Mouse (Mus musculus) c-Kit-positive CD71-positive TER-119-positive erythroid progenitor cells, embryonic 14.5 days (primary cell): ENCODE data around the gene Mier1.
A peak's percentile ranks its signal among the peaks of the same experiment; 100 is the strongest.

Source experiments
- DNase-seq: peaks from one replicate; pipeline ENCODE4 v3.0.0-alpha.2; 2013; ENCODE audit warnings: low spot score

Mier1 gene

GRCm38 (mm10) chr4:103114184-103115111, at the start of gene Mier1, which contains the start of gene Wdr78:
Gene Mier1 (plus strand): TSS chr4:103114390.
Gene Wdr78 (minus strand): TSS chr4:103114555.
- DNase-seq, result peak; percentile 94

DNA sequence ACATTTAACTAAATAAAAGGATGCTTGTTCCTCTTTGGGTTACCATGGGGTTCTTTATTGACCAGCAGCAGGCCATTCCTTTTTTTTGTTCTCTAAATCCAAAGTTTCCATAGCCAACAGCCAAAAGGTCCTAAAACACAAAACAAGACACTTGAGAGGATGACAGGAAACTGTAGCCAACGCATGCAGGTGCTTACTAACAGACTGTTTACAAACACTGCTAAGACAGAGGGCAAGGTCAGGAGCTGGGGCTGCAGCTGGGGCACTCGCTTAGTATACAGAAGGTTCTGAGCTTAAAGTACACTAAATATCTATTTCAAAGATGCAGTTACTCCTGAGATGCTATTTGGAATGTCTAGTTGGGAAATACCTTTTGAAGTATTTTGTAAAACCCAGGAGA, 49.8 kb upstream of the Mier1 start:
- DNase-seq, result no peak

GRCm38 (mm10) chr4:103064976-103065375, 49.2 kb upstream of the Mier1 start:
- no peak for DNase-seq

DNA sequence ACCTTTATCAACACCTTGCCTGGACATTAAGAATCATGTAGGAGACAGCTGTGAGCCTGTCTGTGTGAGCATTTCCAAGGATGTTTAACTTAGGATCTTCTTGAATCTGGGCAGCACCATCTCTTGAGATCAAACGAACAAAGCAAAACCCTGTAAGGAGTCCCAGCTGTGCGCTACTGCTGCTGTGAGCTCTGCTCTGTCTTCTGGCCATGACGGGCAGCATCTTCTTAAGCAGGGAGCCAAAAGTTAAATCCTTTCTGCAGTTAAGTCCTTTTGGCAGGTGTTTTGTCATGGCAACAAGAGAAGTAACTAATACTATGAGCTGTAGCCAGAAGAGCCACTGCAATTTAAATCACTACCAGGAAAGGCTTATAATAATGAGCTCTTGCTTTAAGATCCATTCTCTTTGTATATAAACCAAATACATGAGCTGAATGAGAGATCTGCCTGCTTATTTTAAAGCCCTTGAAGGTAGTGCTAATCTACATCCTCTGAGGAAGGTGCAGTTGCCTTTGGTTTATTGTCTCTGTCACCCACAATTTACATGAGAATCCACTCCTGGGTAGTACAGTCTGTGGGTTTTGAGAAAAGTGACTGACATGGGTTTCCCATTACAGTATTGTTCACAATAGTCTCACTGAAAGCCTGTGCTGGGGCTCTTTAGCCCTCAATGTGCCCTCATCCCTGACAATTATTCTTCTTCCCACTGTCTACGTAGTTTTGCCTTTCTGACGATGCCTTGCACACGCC, 46.1 kb upstream of the Mier1 start:
- DNase-seq, result no peak

DNA sequence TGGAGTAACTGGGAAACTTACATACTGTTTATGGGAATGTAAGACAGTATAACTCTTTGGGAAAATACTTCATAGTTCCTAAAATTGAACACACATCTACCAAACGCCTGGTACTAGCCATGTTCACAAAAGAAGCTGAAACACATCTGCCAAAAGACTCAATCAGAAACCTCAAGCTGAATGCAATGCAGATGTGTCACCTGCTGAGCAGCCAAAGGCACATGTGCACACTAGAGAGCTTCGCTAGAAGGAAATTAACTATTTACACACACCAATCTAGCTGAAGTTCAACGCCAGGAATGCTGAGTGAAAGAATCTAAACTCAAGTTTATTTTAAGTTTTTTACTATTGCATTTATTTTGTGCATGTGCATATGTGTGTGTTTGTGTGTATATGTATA, 43.6 kb upstream of the Mier1 start:
- no peak for DNase-seq

DNA sequence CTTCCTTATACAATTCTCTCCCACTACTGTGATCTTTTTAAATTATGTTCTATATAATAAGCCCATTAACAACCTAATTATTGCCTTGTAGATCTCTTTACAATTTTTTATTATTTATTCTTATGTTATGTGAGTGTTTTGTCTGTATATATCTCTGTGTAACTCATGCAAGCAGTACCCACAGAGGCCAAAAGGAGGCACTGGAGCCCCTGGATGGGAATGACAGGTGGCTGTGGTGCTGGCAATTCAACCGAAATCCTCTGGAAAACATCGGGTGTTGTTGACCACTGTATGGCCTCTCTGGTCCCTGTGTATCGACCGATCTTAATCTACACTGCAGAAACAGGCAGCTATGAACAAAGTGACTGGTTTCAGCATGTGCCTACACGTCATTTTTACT, 29.0 kb upstream of the Mier1 start:
- peak; percentile 4 for DNase-seq

- no peak for DNase-seq
These were observed 18.3 kb upstream of the Mier1 start for GRCm38 (mm10) chr4:103095921-103096320.

- no peak for DNase-seq
These were observed 15.7 kb upstream of the Mier1 start for GRCm38 (mm10) chr4:103098532-103098931.

GRCm38 (mm10) chr4:103112651-103113050, 1.5 kb upstream of the Mier1 start:
- DNase-seq, result no peak

GRCm38 (mm10) chr4:103113402-103113801, 788 bp upstream of the Mier1 start:
- DNase-seq, result peak; percentile 37

DNA sequence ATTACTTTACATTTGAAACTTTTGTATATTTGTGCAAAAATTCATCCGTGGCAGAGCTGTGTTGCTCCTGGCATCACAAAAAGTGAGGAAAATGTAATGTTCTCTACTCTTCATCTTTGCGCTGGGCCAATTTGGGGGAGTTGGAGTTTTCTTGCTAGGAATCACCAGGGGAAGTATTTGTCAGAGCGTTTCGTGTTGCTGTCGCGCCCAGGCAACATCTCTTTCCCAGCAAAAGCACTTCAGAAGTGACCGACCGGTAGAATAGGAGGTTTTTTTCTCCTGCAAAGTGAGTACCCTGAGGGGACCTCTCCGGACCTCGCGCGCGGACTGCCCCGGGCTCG, 4.7 kb downstream of the Mier1 start:
- DNase-seq, result no peak

- peak; percentile 78 for DNase-seq
These were observed 5.2 kb downstream of the Mier1 start for GRCm38 (mm10) chr4:103119229-103120027.

- DNase-seq, result peak; percentile 71
These were observed 5.8 kb downstream of the Mier1 start for GRCm38 (mm10) chr4:103120028-103120384.

GRCm38 (mm10) chr4:103120395-103120794, 6.2 kb downstream of the Mier1 start:
- DNase-seq, result no peak

DNA sequence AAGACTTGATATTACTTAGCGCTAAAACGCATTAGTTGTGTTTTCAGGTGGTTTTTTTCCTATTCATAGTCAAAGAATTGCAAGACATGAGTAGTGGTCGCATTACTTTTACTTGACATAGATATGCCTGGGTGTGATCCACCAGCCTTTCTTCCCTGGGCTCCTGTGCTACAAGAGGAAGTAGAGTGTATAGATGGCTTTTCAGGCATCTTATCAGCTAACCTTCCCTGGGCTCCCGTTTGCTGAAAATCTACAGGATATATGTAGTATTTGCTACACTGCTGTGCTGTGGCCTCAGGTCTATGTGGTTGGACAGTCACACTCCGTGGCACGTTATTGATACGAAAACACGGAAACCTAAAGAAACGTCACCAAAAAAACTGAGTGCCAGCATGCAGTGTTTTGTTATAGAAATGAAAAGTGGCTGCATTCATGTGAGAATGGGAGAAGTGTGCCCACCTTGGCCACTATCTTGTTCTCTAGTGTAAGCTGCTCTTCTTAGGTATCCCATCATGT, 6.7 kb downstream of the Mier1 start:
- DNase-seq, result peak; percentile 23

GRCm38 (mm10) chr4:103123086-103123485, 8.9 kb downstream of the Mier1 start:
- DNase-seq, result no peak

DNA sequence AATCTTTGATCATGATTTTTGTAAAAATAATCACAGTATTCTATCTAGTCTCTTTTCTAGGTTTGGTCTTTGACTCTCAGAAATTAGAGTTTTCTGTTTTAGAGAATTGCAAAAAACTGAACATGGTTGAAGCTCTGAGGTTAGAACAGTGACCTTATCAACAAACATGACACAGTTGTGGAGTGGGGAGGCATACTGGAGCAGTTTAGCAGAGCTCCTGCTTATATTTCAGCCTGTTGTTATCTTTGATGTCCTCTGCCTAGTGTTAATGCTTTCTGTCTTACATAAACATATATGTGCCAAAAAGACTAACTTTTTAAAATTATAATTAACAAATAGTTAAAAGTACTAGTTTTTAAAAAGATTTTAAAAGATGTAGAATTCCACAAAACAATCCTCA, 9.4 kb downstream of the Mier1 start:
- DNase-seq, result peak; percentile 21

DNA sequence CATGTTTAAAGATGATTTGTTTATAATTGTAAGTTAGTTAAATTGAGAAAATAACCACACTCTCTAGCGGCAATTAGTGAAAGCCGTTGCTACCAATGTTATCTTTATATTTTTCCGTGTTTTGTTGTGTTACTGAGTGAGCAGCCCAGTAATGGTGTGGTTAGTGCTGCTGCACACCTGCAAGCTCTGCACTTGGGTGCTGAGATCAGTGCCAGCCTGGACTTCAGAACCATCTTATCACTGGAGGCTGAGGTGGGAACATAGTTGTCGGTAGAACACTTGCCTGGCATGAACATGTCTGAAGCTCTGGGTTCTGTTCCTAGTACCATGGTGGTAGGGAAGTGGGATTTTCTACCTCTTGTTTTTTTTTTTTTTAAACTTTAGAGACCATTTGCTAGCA, 12.3 kb downstream of the Mier1 start:
- no peak for DNase-seq

DNA sequence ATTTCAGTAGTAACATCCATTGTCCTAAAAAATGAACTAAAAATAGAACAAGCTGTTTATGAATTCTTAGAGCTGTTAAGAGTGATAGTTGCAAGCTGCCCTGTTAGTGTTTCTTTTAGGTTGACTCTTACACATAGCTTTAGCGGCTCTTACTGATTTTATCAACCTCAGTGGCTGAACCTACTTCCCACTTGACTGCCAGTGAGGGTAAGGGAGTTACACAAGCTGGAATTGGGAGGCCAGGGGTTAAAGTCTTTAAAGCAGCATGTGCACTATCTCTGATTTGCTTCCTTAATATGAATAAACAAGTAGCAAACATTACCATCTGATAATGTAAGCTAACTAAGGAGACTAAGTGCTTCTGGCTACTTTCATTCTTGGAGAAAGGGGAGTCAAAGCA, 22.8 kb downstream of the Mier1 start:
- DNase-seq, result no peak

DNA sequence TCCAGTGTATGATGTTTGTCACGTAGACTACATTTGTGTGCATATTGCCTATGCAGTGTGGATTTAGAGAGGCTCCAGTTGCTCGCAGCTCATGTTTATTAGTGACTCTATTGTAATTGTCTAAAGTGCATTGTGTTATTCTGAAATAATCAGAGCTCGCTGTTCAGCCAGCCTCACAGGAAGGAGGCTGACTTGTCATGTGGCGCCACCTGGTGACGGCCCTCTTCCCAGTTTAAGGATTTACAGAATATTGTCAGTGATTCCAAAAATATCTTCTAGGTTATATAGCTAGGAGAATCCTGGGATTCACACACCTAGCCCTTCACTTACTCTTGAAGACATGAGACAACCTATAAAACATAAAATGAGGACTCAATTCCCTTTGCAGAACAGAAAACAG, 32.1 kb downstream of the Mier1 start:
- peak; percentile 45 for DNase-seq

DNA sequence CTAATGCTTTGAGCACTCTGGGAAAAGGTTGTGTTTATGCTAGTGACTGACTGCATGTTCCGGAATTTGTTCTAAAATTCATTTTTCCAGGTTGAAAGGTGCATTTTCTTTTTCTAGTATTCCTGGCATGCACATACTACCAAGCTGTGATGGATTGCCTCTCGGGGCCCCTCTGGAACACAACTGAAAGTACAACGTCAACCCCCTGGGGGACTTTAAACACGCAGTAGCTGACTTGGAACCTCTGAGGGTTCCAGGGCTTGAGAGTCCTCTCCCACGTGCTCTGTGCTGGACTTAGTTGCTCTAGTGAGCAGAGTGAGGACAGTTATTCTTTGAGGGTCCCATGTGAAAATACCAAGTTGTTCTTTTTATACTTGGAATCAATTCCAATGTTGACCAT, 37.8 kb downstream of the Mier1 start:
- DNase-seq, result no peak

- DNase-seq, result no peak
These were observed 44.6 kb downstream of the Mier1 start for GRCm38 (mm10) chr4:103158781-103159180.
